28 mouse cellular contexts compared by ENCODE assay signal in genomic region chr10:21404822-21405221, GRCm38 (mm10). TPM values are rescaled to one million over a fixed set of nuclear protein-coding genes. Genes with fewer than 3 reads are reported as not detected.
"Had no signal": no experiment of that assay in that cellular context is flagged by ENCODE, and none has a peak within 500 bp of the region (broad histone marks: within the 10 kb centered on the region; RNA-seq: fewer than 3 reads in every experiment).

No protein-coding gene starts in this region.

- H3K4me3 ChIP-seq: gastrocnemius, adult 2 months; heart, embryonic 10.5 days; heart, embryonic 12.5 days; hindbrain, embryonic 10.5 days; hindbrain, embryonic 12.5 days; intestine, embryonic 15.5 days; layer of hippocampus, adult 2 months; left cerebral cortex, adult 2 months; limb, embryonic 10.5 days; limb, embryonic 12.5 days; liver, embryonic 13.5 days; liver, embryonic 15.5 days had no signal

- H3K4me2 ChIP-seq: heart, embryonic 12.5 days; hindbrain, embryonic 12.5 days; hindbrain, embryonic 14.5 days; intestine, embryonic 15.5 days; limb, embryonic 12.5 days; liver, embryonic 11.5 days; liver, embryonic 13.5 days; liver, embryonic 15.5 days had no signal

- H3K4me1 ChIP-seq: limb, embryonic 10.5 days; limb, embryonic 12.5 days; liver, embryonic 13.5 days; liver, embryonic 15.5 days had no signal

- DNase-seq: gastrocnemius, adult 2 months; gastrocnemius, postnatal 10 days; gastrocnemius, postnatal 25 days; heart, adult 18-20 months; heart, postnatal 10 days; heart, postnatal 4 days; kidney, adult 2 months; kidney, postnatal 10 days; kidney, postnatal 25 days; liver; liver, embryonic 13.5 days; liver, postnatal 0 days had no signal

- ATAC-seq: hindbrain, embryonic 16.5 days; inflammation-experienced regulatory T-cells, adult 6 months; intestine, embryonic 15.5 days; intestine, postnatal 0 days; liver, postnatal 0 days had no signal

- H3K27me3 ChIP-seq: heart, embryonic 12.5 days; hindbrain, embryonic 12.5 days; intestine, embryonic 15.5 days; limb, embryonic 12.5 days; liver, embryonic 13.5 days; liver, embryonic 15.5 days had no signal

- H3K9ac ChIP-seq: heart, embryonic 12.5 days; hindbrain, embryonic 12.5 days; hindbrain, embryonic 14.5 days; intestine, embryonic 15.5 days; limb, embryonic 12.5 days; liver, embryonic 13.5 days; liver, embryonic 15.5 days; liver, postnatal 0 days had no signal

- H3K27ac ChIP-seq: gastrocnemius, adult 2 months; heart, embryonic 10.5 days; hindbrain, embryonic 10.5 days; hindbrain, embryonic 12.5 days; hindbrain, embryonic 14.5 days; intestine, embryonic 15.5 days; layer of hippocampus, adult 2 months; left cerebral cortex, adult 2 months; limb, embryonic 10.5 days; limb, embryonic 12.5 days; liver, embryonic 13.5 days; liver, embryonic 15.5 days had no signal

- H3K9me3 ChIP-seq: heart, embryonic 10.5 days; heart, embryonic 12.5 days; hindbrain, embryonic 10.5 days; hindbrain, embryonic 12.5 days; intestine, embryonic 15.5 days; limb, embryonic 10.5 days; limb, embryonic 12.5 days; liver, embryonic 13.5 days; liver, embryonic 15.5 days had no signal

- H3K36me3 ChIP-seq: heart, embryonic 10.5 days; heart, embryonic 12.5 days; hindbrain, embryonic 10.5 days; hindbrain, embryonic 12.5 days; intestine, embryonic 15.5 days; limb, embryonic 10.5 days; limb, embryonic 12.5 days; liver, embryonic 13.5 days; liver, embryonic 15.5 days had no signal

RNA-seq across cellular contexts. Expression of gene Aldh8a1, which starts 27.7 kb away (rescaled TPM):
- polyA plus RNA-seq: heart, embryonic 14.5 days; hindbrain, embryonic 14.5 days; inflammation-experienced regulatory T-cells, adult 6 months; intestine, postnatal 0 days; limb, embryonic 12.5 days had no signal
